Mouse (Mus musculus) myocyte (in vitro differentiated cells): ENCODE results near the gene Qrfpr.

ENCODE experiments used
- CEBPB ChIP-seq: IDR thresholded peaks from 2 replicates; pipeline ENCODE4 v1.6.1; 2011; ENCODE audit warnings: mild to moderate bottlenecking, moderate library complexity; ENCODE audit not compliant: poor library complexity, insufficient read depth, severe bottlenecking
- E2F4 ChIP-seq: IDR thresholded peaks from one replicate; pipeline ENCODE4 v1.6.1; 2011; ENCODE audit warnings: mild to moderate bottlenecking, control low read depth, moderate library complexity; ENCODE audit not compliant: insufficient read depth
- MAX ChIP-seq: IDR thresholded peaks from one replicate; pipeline ENCODE4 v1.6.1; 2011; ENCODE audit warnings: low read depth, mild to moderate bottlenecking, control low read depth
- MYOG ChIP-seq, 3 experiments: IDR thresholded peaks; one replicate each; pipeline ENCODE4 v1.6.1; 2011; ENCODE audit warnings: control low read depth in 2 of 3, low read depth in 2 of 3, mild to moderate bottlenecking in 2 of 3; ENCODE audit not compliant: insufficient read length in 2 of 3, control insufficient read depth in 1 of 3, insufficient read depth in 1 of 3
- POLR2A ChIP-seq: IDR thresholded peaks from one replicate; pipeline ENCODE4 v1.6.1; 2011; ENCODE audit warnings: low read depth, mild to moderate bottlenecking, control low read depth, moderate library complexity; ENCODE audit not compliant: insufficient read length
- POLR2AphosphoS2 ChIP-seq: IDR thresholded peaks from one replicate; pipeline ENCODE4 v1.6.1; 2011; ENCODE audit warnings: low read depth, control low read depth; ENCODE audit not compliant: insufficient read length
- REST ChIP-seq: IDR thresholded peaks from one replicate; pipeline ENCODE4 v1.6.1; 2011; ENCODE audit warnings: mild to moderate bottlenecking, control low read depth, moderate library complexity; ENCODE audit not compliant: insufficient read depth, insufficient read length
- TCF12 ChIP-seq: IDR thresholded peaks from one replicate; pipeline ENCODE4 v1.6.1; 2011; ENCODE audit warnings: mild to moderate bottlenecking, control low read depth; ENCODE audit not compliant: poor library complexity, insufficient read depth, severe bottlenecking
- TCF3 ChIP-seq: IDR thresholded peaks from one replicate; pipeline ENCODE4 v1.6.1; 2011; ENCODE audit warnings: low read depth, control low read depth; ENCODE audit not compliant: insufficient read length
- USF1 ChIP-seq: IDR thresholded peaks from one replicate; pipeline ENCODE4 v1.6.1; 2011; ENCODE audit warnings: low read depth, mild to moderate bottlenecking, control low read depth, moderate library complexity

- TF ChIP-seq TCF3 = no peak
- no peak for TF ChIP-seq POLR2A
- TF ChIP-seq POLR2AphosphoS2 = no peak
- TF ChIP-seq CEBPB = no peak
- no peak for TF ChIP-seq MAX
- TF ChIP-seq USF1 = no peak
- no peak for TF ChIP-seq TCF12
- TF ChIP-seq E2F4 = no peak
- no peak for TF ChIP-seq REST
- no peak for TF ChIP-seq MYOG (IDR thresholded peaks at IDR 0.05; ENCODE audit: control insufficient read depth in 1 of 3, insufficient read depth in 1 of 3, insufficient read length in 2 of 3, low read depth in 2 of 3)
These were observed 83.9 kb downstream of the Qrfpr start for GRCm38 (mm10) chr3:36138171-36138660.
